Mouse (Mus musculus): ENCODE results near the gene 2310022B05Rik. TPM values are rescaled to one million over a fixed set of nuclear protein-coding genes. Genes with fewer than 3 reads are reported as not detected.
A peak's percentile ranks its signal among the peaks of the same experiment; 100 is the strongest.

The 2310022B05Rik gene
- polyA plus RNA-seq (2015; fragmentation: Nextera tagmentation; extraction: Ambion mirVana), result 15.7 and 18.1 TPM in 2 replicates

DNA sequence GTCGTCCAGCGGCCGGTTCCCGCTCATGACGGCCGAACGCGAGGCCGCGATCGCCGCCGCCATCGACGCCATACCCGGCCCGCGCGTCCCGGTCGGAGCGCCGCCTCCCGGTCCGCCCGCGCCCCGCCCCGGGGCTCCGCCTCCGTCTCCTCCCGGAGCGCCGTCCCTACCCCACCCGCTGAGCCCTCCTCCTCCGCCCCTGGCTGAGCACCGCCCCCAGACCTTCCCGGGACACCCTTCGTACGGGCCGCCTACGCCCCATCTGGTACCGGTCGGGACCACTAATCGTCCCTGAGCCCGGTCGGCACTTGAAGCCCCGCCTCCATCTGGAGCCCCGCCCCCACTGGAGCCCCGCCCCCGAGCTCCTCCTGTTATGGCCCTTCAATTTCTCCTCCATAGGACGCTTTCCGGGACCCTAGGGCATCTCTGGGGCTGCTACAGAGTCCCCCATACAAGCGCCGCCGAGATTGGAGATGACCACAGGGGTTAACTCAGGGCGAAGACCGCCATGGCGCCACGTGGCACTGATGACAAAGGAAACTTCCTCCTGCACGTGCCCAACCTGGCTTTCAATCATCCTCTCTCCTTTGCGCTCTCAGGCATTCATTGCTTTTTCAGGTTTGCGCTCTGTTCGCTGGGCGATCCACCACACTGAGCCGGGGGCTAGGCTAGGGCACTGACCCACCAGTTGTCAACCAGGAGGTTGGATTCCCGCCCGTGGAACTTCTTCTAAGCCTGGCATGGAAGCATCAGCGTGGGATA, at the start of gene 2310022B05Rik:
TSS of gene 2310022B05Rik (minus strand) at position 258 of the 762 bp plus-strand sequence.
- H3K36me3 ChIP-seq, result no peaks in the 10 kb centered on the region
- peak within 1 kb of the TSS; percentile 87 for H3K27ac ChIP-seq
- under 1% methylated on average over 56 of the region's 69 CpGs for WGBS
- no peaks in the 10 kb centered on the region for H3K27me3 ChIP-seq
- peak within 1 kb of the TSS; percentile 80 for H3K4me2 ChIP-seq (replicated peaks)
- peaks cover 42% of the 10 kb centered on the region for H3K4me1 ChIP-seq (replicated peaks)
- no peaks in the 10 kb centered on the region for H3K9me3 ChIP-seq
- ATAC-seq, result peak; percentile 91
- H3K4me3 ChIP-seq (replicated peaks), result peak within 1 kb of the TSS; percentile 88
- peak within 1 kb of the TSS; percentile 90 for H3K9ac ChIP-seq (replicated peaks)

GRCm38 (mm10) chr8:124705823-124706222, 42.7 kb upstream of the 2310022B05Rik start:
- Histone ChIP-seq H3K4me2 (replicated peaks) (no peak overlapping the region), H3K9me3 (no peaks in the 10 kb centered on the region), H3K4me3 (replicated peaks) (no peak overlapping the region), H3K27me3 (no peaks in the 10 kb centered on the region), H3K9ac (replicated peaks) (no peak overlapping the region), H3K36me3 (peaks cover 78% of the 10 kb centered on the region), H3K4me1 (replicated peaks) (no peaks in the 10 kb centered on the region), H3K27ac (no peak overlapping the region)
- no peak for ATAC-seq
- 94% methylated on average over 8 of the region's 8 CpGs for WGBS

GRCm38 (mm10) chr8:124704376-124704775, 41.2 kb upstream of the 2310022B05Rik start:
- Histone ChIP-seq H3K4me2 (replicated peaks) (no peak overlapping the region), H3K4me3 (replicated peaks) (no peak overlapping the region), H3K4me1 (replicated peaks) (no peaks in the 10 kb centered on the region), H3K9me3 (no peaks in the 10 kb centered on the region), H3K27me3 (no peaks in the 10 kb centered on the region), H3K36me3 (peaks cover 79% of the 10 kb centered on the region), H3K27ac (no peak overlapping the region), H3K9ac (replicated peaks) (no peak overlapping the region)
- WGBS, result 92% methylated on average over 4 of the region's 4 CpGs
- no peak for ATAC-seq

GRCm38 (mm10) chr8:124703526-124703925, 40.4 kb upstream of the 2310022B05Rik start:
- no peaks in the 10 kb centered on the region for H3K27me3 ChIP-seq
- no peak overlapping the region for H3K4me3 ChIP-seq (replicated peaks)
- H3K4me2 ChIP-seq (replicated peaks), result no peak overlapping the region
- peaks cover 77% of the 10 kb centered on the region for H3K36me3 ChIP-seq
- H3K9me3 ChIP-seq, result no peaks in the 10 kb centered on the region
- no peak overlapping the region for H3K27ac ChIP-seq
- no peaks in the 10 kb centered on the region for H3K4me1 ChIP-seq (replicated peaks)
- ATAC-seq, result no peak
- WGBS, result 83% methylated on average over 4 of the region's 4 CpGs
- H3K9ac ChIP-seq (replicated peaks), result no peak overlapping the region

- H3K36me3 ChIP-seq, result peaks cover 85% of the 10 kb centered on the region
Measured at GRCm38 (mm10) chr8:124702183-124702582, 39.0 kb upstream of the 2310022B05Rik start.

GRCm38 (mm10) chr8:124701023-124701422, 37.9 kb upstream of the 2310022B05Rik start:
- Histone ChIP-seq H3K9ac (replicated peaks) (no peak overlapping the region), H3K4me3 (replicated peaks) (no peak overlapping the region), H3K4me1 (replicated peaks) (no peaks in the 10 kb centered on the region), H3K36me3 (peaks cover 76% of the 10 kb centered on the region), H3K27ac (no peak overlapping the region), H3K27me3 (no peaks in the 10 kb centered on the region), H3K9me3 (no peaks in the 10 kb centered on the region), H3K4me2 (replicated peaks) (no peak overlapping the region)
- 86% methylated on average over 9 of the region's 9 CpGs for WGBS
- no peak for ATAC-seq

More at GRCm38 (mm10) chr8:124702183-124702582, 39.0 kb upstream of the 2310022B05Rik start:
- no peaks in the 10 kb centered on the region for H3K9me3 ChIP-seq
- H3K4me3 ChIP-seq (replicated peaks), result no peak overlapping the region
- no peaks in the 10 kb centered on the region for H3K4me1 ChIP-seq (replicated peaks)
- 86% methylated on average over 3 of the region's 3 CpGs for WGBS
- H3K27me3 ChIP-seq, result no peaks in the 10 kb centered on the region
- H3K4me2 ChIP-seq (replicated peaks), result no peak overlapping the region
- no peak for ATAC-seq
- no peak overlapping the region for H3K27ac ChIP-seq
- H3K9ac ChIP-seq (replicated peaks), result no peak overlapping the region

GRCm38 (mm10) chr8:124700271-124700670, 37.1 kb upstream of the 2310022B05Rik start:
- Histone ChIP-seq H3K4me2 (replicated peaks) (no peak overlapping the region), H3K4me3 (replicated peaks) (no peak overlapping the region), H3K4me1 (replicated peaks) (no peaks in the 10 kb centered on the region), H3K27me3 (no peaks in the 10 kb centered on the region), H3K27ac (no peak overlapping the region), H3K9me3 (no peaks in the 10 kb centered on the region), H3K36me3 (peaks cover 76% of the 10 kb centered on the region), H3K9ac (replicated peaks) (no peak overlapping the region)
- ATAC-seq, result no peak
- 86% methylated on average over 5 of the region's 5 CpGs for WGBS

- H3K4me1 ChIP-seq (replicated peaks), result no peaks in the 10 kb centered on the region
- H3K9ac ChIP-seq (replicated peaks), result no peak overlapping the region
- no peak overlapping the region for H3K4me2 ChIP-seq (replicated peaks)
- no peak overlapping the region for H3K27ac ChIP-seq
- ATAC-seq, result no peak
- no peaks in the 10 kb centered on the region for H3K27me3 ChIP-seq
- no peaks in the 10 kb centered on the region for H3K9me3 ChIP-seq
- 95% methylated on average over 22 of the region's 22 CpGs for WGBS
- H3K4me3 ChIP-seq (replicated peaks), result no peak overlapping the region
- H3K36me3 ChIP-seq, result peaks cover 78% of the 10 kb centered on the region
Measured at GRCm38 (mm10) chr8:124695424-124696100, 32.4 kb upstream of the 2310022B05Rik start.

DNA sequence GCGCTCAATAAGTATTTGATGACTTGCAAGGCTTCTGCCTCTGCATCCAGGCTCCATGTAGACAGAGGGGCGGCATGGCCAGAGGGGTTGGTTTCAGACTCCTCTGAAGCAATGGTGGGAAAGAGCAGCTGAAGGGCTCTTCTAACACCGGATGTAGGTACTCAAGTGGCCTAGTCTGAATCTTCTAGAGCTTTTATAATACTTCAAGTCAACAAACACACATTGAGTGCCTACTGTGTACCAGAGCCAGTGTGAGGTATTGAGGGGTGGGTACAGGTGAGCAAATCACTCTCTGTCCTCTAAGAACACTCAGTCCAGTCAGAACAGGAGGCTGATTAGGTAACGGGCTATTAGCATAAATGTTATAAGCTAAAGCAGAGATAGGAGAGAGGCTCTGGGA, 28.5 kb upstream of the 2310022B05Rik start:
- no peak for ATAC-seq
- Histone ChIP-seq H3K36me3 (peaks cover 65% of the 10 kb centered on the region), H3K27ac (no peak overlapping the region), H3K4me1 (replicated peaks) (no peaks in the 10 kb centered on the region), H3K27me3 (no peaks in the 10 kb centered on the region), H3K4me3 (replicated peaks) (no peak overlapping the region), H3K4me2 (replicated peaks) (no peak overlapping the region), H3K9me3 (no peaks in the 10 kb centered on the region), H3K9ac (replicated peaks) (no peak overlapping the region)
- 88% methylated on average over 4 of the region's 4 CpGs for WGBS

GRCm38 (mm10) chr8:124688899-124689298, 25.7 kb upstream of the 2310022B05Rik start:
- Histone ChIP-seq H3K36me3 (peaks cover 72% of the 10 kb centered on the region), H3K9ac (replicated peaks) (no peak overlapping the region), H3K4me1 (replicated peaks) (no peaks in the 10 kb centered on the region), H3K4me2 (replicated peaks) (no peak overlapping the region), H3K9me3 (no peaks in the 10 kb centered on the region), H3K27me3 (no peaks in the 10 kb centered on the region), H3K27ac (no peak overlapping the region), H3K4me3 (replicated peaks) (no peak overlapping the region)
- 92% methylated on average over 13 of the region's 13 CpGs for WGBS
- no peak for ATAC-seq

DNA sequence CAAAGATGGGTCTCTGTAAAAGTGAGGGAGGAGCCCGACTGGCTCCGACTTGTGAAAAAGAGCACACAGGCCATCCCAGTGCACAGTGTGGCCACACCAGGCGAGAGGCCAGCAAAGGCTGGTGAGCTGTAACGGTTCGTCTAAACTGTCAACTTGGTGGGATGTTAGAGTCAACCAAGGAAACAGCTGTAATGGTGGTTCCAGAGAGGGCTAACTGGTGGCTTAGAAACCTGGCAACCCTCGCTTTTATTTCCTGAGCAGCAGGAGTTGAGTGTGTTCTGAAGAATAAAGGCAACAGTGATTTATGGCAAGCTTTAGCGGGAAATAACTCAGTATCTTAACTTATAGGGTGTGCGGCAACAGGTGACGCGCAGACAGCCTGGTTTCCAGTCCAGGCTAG, 19.0 kb upstream of the 2310022B05Rik start:
- ATAC-seq, result no peak
- Histone ChIP-seq H3K4me2 (replicated peaks) (no peak overlapping the region), H3K9ac (replicated peaks) (no peak overlapping the region), H3K27me3 (no peaks in the 10 kb centered on the region), H3K9me3 (no peaks in the 10 kb centered on the region), H3K36me3 (peaks cover 87% of the 10 kb centered on the region), H3K4me1 (replicated peaks) (0 out of 2 replicates have a peak, but pooled peaks cover 2% of the 10 kb centered on the region), H3K27ac (no peak overlapping the region), H3K4me3 (replicated peaks) (no peak overlapping the region)
- WGBS, result 77% methylated on average over 10 of the region's 10 CpGs

- peaks cover 88% of the 10 kb centered on the region for H3K36me3 ChIP-seq
- no peaks in the 10 kb centered on the region for H3K9me3 ChIP-seq
- 0 out of 2 replicates have a peak, but pooled peaks cover 4% of the 10 kb centered on the region for H3K4me1 ChIP-seq (replicated peaks)
- H3K4me2 ChIP-seq (replicated peaks), result no peak overlapping the region
- 43% methylated on average over 10 of the region's 10 CpGs for WGBS
- no peak overlapping the region for H3K27ac ChIP-seq
- H3K4me3 ChIP-seq (replicated peaks), result no peak overlapping the region
- ATAC-seq, result no peak
- no peaks in the 10 kb centered on the region for H3K27me3 ChIP-seq
- H3K9ac ChIP-seq (replicated peaks), result 0 out of 2 replicates have a peak overlapping the region, but pooled peaks have one; percentile 10
Measured at GRCm38 (mm10) chr8:124681792-124682157, 18.6 kb upstream of the 2310022B05Rik start.
